9 mouse cellular contexts compared by ENCODE assay signal in genomic region chr3:29730062-29730760, GRCm38 (mm10).
DNase-seq lines count a peak whose midpoint lies in the region; ATAC-seq and TF ChIP-seq lines count a peak whose summit lies in the region.
"Had no signal": no experiment of that assay in that cellular context is flagged by ENCODE, and none has a peak within 500 bp of the region (broad histone marks: within the 10 kb centered on the region; RNA-seq: fewer than 3 reads in every experiment).

No protein-coding gene starts in this region.

- intact Hi-C loops in gastrocnemius, adult 2 months (cut with DNase I), result no loop called here
- intact Hi-C loops in left cerebral cortex, adult 2 months (cut with DNase I), result loop anchor here (1.0 to 5.0 kb wide), 2 partner anchors 693 to 832 kb away; no protein-coding TSS in a partner anchor

- no peaks in the 10 kb centered on the region for H3K9me3 ChIP-seq in forebrain, embryonic 16.5 days (ENCODE audit: control insufficient read depth, low read length)
- no peaks in the 10 kb centered on the region for H3K9me3 ChIP-seq in midbrain, embryonic 16.5 days (replicated peaks; ENCODE audit: control insufficient read depth, low read length, poor library complexity, severe bottlenecking)
- H3K9me3 ChIP-seq: hindbrain, embryonic 15.5 days had no signal

- no peaks in the 10 kb centered on the region for H3K27me3 ChIP-seq in forebrain, embryonic 16.5 days (replicated peaks; ENCODE audit: control insufficient read depth, insufficient read depth, low read length)
- no peaks in the 10 kb centered on the region for H3K27me3 ChIP-seq in midbrain, embryonic 16.5 days (ENCODE audit: control insufficient read depth, insufficient read depth, low read depth, low read length)
- H3K27me3 ChIP-seq: hindbrain, embryonic 15.5 days had no signal

- no peak overlapping the region for H3K4me3 ChIP-seq in gastrocnemius, adult 2 months
- H3K4me3 ChIP-seq in forebrain, embryonic 16.5 days (replicated peaks; ENCODE audit: low read length), result no peak overlapping the region
- no peak overlapping the region for H3K4me3 ChIP-seq in left cerebral cortex, adult 2 months
- no peak overlapping the region for H3K4me3 ChIP-seq in midbrain, embryonic 16.5 days (ENCODE audit: low read depth, low read length)
- H3K4me3 ChIP-seq: hindbrain, embryonic 15.5 days had no signal

- H3K36me3 ChIP-seq in forebrain, embryonic 16.5 days (ENCODE audit: control insufficient read depth, insufficient read depth), result no peaks in the 10 kb centered on the region
- no peaks in the 10 kb centered on the region for H3K36me3 ChIP-seq in midbrain, embryonic 16.5 days (ENCODE audit: control insufficient read depth, insufficient read depth, low read length)
- H3K36me3 ChIP-seq: hindbrain, embryonic 15.5 days had no signal

- 25% methylated on average over 4 of the region's 4 CpGs for WGBS in forebrain, embryonic 16.5 days
- WGBS in midbrain, embryonic 16.5 days, result 22% methylated on average over 4 of the region's 4 CpGs

- peak; percentile 15 for DNase-seq in gastrocnemius, adult 2 months
- no peak for DNase-seq in gastrocnemius, postnatal 25 days
- peak; percentile 21 for DNase-seq in urinary bladder, postnatal 25 days (ENCODE audit: low spot score)
- DNase-seq in urinary bladder, adult 2 months (ENCODE audit: low spot score), result no peak
- peak; percentile 31 to 33 for DNase-seq in left cerebral cortex, adult 2 months (ENCODE audit: extremely low spot score in 1 of 2, low spot score in 2 of 2)
- DNase-seq in spleen, postnatal 14 days (ENCODE audit: low spot score in 2 of 2), result no peak

- no peak overlapping the region for H3K9ac ChIP-seq in forebrain, embryonic 16.5 days (replicated peaks; ENCODE audit: low read depth, low read length)
- no peak overlapping the region for H3K9ac ChIP-seq in midbrain, embryonic 16.5 days (ENCODE audit: low read depth, low read length)
- H3K9ac ChIP-seq: hindbrain, embryonic 15.5 days had no signal

- H3K4me1 ChIP-seq in forebrain, embryonic 16.5 days (replicated peaks; ENCODE audit: control insufficient read depth, insufficient read depth, low read length), result no peaks in the 10 kb centered on the region
- 0 out of 2 replicates have a peak, but pooled peaks cover 3% of the 10 kb centered on the region for H3K4me1 ChIP-seq in midbrain, embryonic 16.5 days (ENCODE audit: control insufficient read depth, insufficient read depth, low read length)
- H3K4me1 ChIP-seq: hindbrain, embryonic 15.5 days had no signal

- H3K4me2 ChIP-seq in forebrain, embryonic 16.5 days (ENCODE audit: low read length), result no peak overlapping the region
- H3K4me2 ChIP-seq in midbrain, embryonic 16.5 days (ENCODE audit: low read length), result no peak overlapping the region
- H3K4me2 ChIP-seq: hindbrain, embryonic 15.5 days had no signal

- peak; percentile 47; the same call in 1 of the 2 replicates for ATAC-seq in forebrain, embryonic 16.5 days
- peak; percentile 69 for ATAC-seq in midbrain, embryonic 16.5 days

- peak; percentile 49 for TF ChIP-seq CTCF in gastrocnemius, adult 2 months (IDR thresholded peaks at IDR 0.05)
- peak; percentile 64 for TF ChIP-seq CTCF in left cerebral cortex, adult 2 months (IDR thresholded peaks at IDR 0.05)

- no peak overlapping the region for H3K27ac ChIP-seq in gastrocnemius, adult 2 months
- no peak overlapping the region for H3K27ac ChIP-seq in forebrain, embryonic 16.5 days (ENCODE audit: low read length)
- H3K27ac ChIP-seq in left cerebral cortex, adult 2 months, result no peak overlapping the region
- no peak overlapping the region for H3K27ac ChIP-seq in midbrain, embryonic 16.5 days (ENCODE audit: low read length)
- H3K27ac ChIP-seq: hindbrain, embryonic 15.5 days had no signal

Comparison
In these comparisons a context has a peak if more than half of its experiments do, and no peak if none do; other contexts are left out.
1. DNase-seq: peak in gastrocnemius, adult 2 months (single experiment), urinary bladder, postnatal 25 days (single experiment) and left cerebral cortex, adult 2 months (2 of 2); none in gastrocnemius, postnatal 25 days (single experiment), urinary bladder, adult 2 months (single experiment) and spleen, postnatal 14 days (0 of 2).